Mouse (Mus musculus) erythroblast, embryonic 14.5 days (primary cell): Measurements from ENCODE around the gene H2al1f.

Experiments
- GATA1 ChIP-seq: IDR thresholded peaks from 2 replicates; pipeline ENCODE4 v1.6.1; 2012; ENCODE audit warnings: low read length, inconsistent platforms, mixed read lengths
- TAL1 ChIP-seq: IDR thresholded peaks from 3 replicates; pipeline ENCODE4 v1.6.1; 2012; ENCODE audit warnings: low read length, inconsistent platforms, mixed read lengths

DNA sequence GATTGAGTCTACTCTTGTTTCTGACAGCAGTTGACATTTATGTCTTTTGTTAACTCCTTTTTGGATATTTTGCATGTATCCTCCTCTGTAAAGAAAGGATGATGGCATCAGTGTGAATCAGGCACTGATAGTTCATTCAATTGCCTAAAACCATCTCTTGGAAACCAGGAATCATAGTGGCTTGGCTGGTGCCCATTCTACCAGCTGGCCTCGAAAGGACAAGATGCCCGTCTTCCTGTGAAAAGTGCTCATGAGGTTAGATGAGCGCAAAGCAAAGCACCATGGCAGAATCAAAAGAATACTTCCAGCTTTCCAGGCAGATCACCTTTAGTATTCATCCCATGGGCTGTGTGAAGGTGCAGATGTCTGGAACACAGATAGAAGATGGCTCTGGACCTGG is 31.8 kb downstream of the H2al1f start:
- no peak for TF ChIP-seq GATA1
- TF ChIP-seq TAL1: no peak
